Mouse (Mus musculus): ENCODE results near the gene Ppp1r21. TPM values are rescaled to one million over a fixed set of nuclear protein-coding genes. Genes with fewer than 3 reads are reported as not detected.

The Ppp1r21 gene
- polyA plus RNA-seq, 1 experiment: 26.5 TPM

DNA sequence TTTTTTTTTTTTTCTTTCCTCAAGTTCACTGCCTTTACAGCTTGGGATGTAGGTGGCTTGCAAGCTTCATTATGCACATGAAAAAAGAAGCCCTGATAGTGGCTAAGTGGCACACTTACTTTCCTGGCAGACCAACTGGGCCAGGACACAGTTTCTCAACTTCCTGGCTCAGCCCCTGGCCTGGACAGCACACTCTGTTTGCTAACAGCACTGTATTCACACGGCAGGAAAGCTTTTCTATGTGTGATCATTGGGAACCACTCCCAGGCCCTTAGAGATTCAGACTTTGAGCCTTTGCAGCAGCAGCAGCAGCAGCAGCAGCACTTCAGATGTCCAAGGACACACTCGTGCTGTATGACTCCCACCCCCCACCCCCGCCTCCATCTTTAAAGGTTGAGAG, 84.3 kb downstream of the Ppp1r21 start:
- Histone ChIP-seq H3K27ac (ENCODE audit: control insufficient read depth, insufficient read depth, low read depth, low read length, poor library complexity) (no peak overlapping the region), H3K4me3 (replicated peaks; ENCODE audit: control insufficient read depth, low read depth, low read length) (no peak overlapping the region), H3K4me1 (ENCODE audit: control insufficient read depth, insufficient read depth, low read length) (no peaks in the 10 kb centered on the region)
- TF ChIP-seq CTCF (IDR thresholded peaks at IDR 0.05; ENCODE audit: control insufficient read depth, insufficient read depth, low read length): no peak
- no peak for TF ChIP-seq POLR2A (IDR thresholded peaks at IDR 0.05; ENCODE audit: borderline replicate concordance, control insufficient read depth, low read depth, low read length)
- 62% methylated on average over 3 of the region's 3 CpGs for WGBS

DNA sequence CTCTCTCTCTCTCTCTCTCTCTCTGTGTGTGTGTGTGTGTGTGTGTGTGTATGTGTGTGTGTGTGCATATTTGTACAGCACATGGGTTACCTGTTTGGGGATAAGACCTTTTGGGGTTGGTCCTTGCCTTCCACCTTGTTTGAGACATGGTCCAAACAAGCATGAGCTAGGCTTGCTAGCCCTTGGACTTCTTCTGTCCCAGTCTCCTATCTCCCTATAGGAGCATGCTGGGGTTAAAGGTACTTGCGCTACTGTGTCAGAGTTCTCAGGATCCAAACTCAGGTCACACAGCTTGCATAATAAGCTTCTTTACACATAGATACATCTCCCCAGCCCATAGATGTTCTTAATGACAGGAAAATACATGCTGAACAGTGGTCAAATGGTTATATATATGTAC, 84.8 kb downstream of the Ppp1r21 start:
- Histone ChIP-seq H3K4me3 (replicated peaks; ENCODE audit: control insufficient read depth, low read depth, low read length) (no peak overlapping the region), H3K27ac (ENCODE audit: control insufficient read depth, insufficient read depth, low read depth, low read length, poor library complexity) (no peak overlapping the region), H3K4me1 (ENCODE audit: control insufficient read depth, insufficient read depth, low read length) (no peaks in the 10 kb centered on the region)
- no peak for TF ChIP-seq CTCF (IDR thresholded peaks at IDR 0.05; ENCODE audit: control insufficient read depth, insufficient read depth, low read length)
- no peak for TF ChIP-seq POLR2A (IDR thresholded peaks at IDR 0.05; ENCODE audit: borderline replicate concordance, control insufficient read depth, low read depth, low read length)
- 85% methylated on average over 1 of the region's 1 CpGs for WGBS

DNA sequence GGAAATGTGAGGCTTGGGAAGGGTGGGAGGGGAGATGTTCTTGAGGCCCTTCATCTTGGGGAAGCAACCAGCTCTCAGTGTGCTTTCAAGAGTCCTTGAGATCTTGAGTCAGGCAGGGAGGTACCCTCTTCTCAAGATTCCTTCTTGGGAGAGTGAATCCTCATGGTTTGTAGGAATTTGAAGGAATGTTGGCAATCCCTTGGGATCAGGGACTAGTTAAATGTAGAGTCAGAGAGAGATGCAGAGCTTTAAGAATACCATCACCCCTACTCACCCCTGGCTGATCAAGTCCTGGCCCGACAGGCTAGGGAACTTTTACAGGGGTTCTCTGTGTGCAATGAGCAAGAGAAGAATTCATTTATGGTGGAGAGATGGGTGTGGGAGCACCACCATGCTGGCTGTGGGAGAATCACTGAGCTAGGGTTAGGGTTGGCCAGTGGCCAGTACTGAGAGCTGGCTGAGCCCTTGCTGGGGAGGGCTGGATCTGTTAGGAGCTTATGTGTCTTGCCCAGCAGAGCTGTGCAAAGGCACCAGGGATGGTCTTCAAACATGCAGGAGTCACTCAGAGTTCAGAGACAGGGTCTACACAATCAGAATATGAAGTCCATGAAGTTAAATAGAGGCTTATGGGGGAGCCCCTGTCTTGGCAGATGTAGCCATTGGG, 85.7 kb downstream of the Ppp1r21 start:
- Histone ChIP-seq H3K4me3 (replicated peaks; ENCODE audit: control insufficient read depth, low read depth, low read length) (no peak overlapping the region), H3K4me1 (ENCODE audit: control insufficient read depth, insufficient read depth, low read length) (no peaks in the 10 kb centered on the region), H3K27ac (ENCODE audit: control insufficient read depth, insufficient read depth, low read depth, low read length, poor library complexity) (no peak overlapping the region)
- WGBS: 79% methylated on average over 1 of the region's 1 CpGs
- TF ChIP-seq CTCF (IDR thresholded peaks at IDR 0.05; ENCODE audit: control insufficient read depth, insufficient read depth, low read length): no peak
- no peak for TF ChIP-seq POLR2A (IDR thresholded peaks at IDR 0.05; ENCODE audit: borderline replicate concordance, control insufficient read depth, low read depth, low read length)

DNA sequence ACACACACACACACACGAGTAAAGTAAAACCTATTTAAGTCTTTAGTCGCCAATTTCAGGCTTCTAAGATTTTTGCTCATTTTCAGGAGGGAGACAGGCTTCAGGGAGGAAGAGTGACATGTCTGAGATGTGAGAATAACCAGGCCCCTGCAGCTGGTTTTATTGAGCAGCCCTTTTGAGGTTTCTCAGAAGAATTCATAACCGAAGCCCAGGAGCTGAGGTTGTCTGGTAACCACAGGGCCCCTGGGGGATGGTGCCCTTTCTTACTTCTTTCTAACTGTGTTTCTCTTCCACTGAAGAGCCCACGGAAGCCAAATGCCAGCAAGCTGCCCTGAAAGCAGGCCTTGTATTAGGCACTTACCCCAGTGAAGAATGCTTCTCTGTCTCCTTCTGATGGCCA, 91.0 kb downstream of the Ppp1r21 start:
- Histone ChIP-seq H3K4me1 (ENCODE audit: control insufficient read depth, insufficient read depth, low read length) (no peaks in the 10 kb centered on the region; the same call in 1 of the 2 replicates), H3K4me3 (replicated peaks; ENCODE audit: control insufficient read depth, low read depth, low read length) (no peak overlapping the region), H3K27ac (ENCODE audit: control insufficient read depth, insufficient read depth, low read depth, low read length, poor library complexity) (0 out of 2 replicates have a peak overlapping the region, but pooled peaks have one; percentile 26)
- WGBS: 65% methylated on average over 4 of the region's 4 CpGs
- TF ChIP-seq POLR2A (IDR thresholded peaks at IDR 0.05; ENCODE audit: borderline replicate concordance, control insufficient read depth, low read depth, low read length): no peak
- no peak for TF ChIP-seq CTCF (IDR thresholded peaks at IDR 0.05; ENCODE audit: control insufficient read depth, insufficient read depth, low read length)

DNA sequence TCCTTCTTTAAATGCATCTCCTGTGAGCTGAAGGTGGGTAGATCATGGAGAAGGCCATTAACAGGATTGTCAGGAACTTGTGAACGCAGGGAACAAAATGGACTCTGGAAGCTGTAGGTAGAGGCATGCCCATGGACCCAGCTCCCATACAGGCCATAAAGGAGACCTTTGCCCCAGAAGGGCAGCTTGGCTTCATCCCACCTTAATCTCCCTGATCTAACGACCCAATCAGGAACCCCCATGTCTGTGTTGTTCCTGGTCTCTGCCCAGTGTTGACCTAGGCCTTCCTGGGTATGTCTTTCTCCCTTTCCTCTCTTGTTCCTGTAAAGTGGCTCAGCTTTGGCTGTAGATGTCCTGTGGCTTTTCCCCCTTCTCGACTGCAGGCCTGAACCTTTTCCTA, 91.5 kb downstream of the Ppp1r21 start:
- TF ChIP-seq CTCF (IDR thresholded peaks at IDR 0.05; ENCODE audit: control insufficient read depth, insufficient read depth, low read length) (no peak), POLR2A (IDR thresholded peaks at IDR 0.05; ENCODE audit: borderline replicate concordance, control insufficient read depth, low read depth, low read length) (no peak)
- WGBS: 71% methylated on average over 3 of the region's 3 CpGs
- 0 out of 2 replicates have a peak overlapping the region, but pooled peaks have one; percentile 26 for H3K27ac ChIP-seq (ENCODE audit: control insufficient read depth, insufficient read depth, low read depth, low read length, poor library complexity)
- H3K4me3 ChIP-seq (replicated peaks; ENCODE audit: control insufficient read depth, low read depth, low read length): no peak overlapping the region
- no peaks in the 10 kb centered on the region; the same call in 1 of the 2 replicates for H3K4me1 ChIP-seq (ENCODE audit: control insufficient read depth, insufficient read depth, low read length)

DNA sequence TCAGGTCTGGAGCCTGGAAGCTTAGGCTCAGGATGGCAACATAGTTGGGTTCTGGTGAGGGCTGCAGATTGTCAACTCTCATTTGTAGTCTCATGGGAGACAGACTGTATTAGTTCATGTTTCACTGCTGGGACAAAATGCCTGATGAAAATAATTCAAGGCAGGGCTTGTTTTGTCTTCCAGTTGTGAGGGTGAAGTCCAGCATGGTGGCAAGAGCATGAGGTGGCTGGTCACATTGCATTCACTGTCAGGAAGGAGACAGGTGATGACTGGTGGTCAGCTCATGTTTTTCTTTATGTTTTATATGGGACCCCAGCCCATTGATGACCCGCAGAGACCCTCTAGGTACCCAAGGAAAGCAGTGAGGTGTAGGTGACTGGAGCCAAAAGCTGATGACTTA, 92.8 kb downstream of the Ppp1r21 start:
- H3K4me3 ChIP-seq (replicated peaks; ENCODE audit: control insufficient read depth, low read depth, low read length): no peak overlapping the region
- no peak for TF ChIP-seq POLR2A (IDR thresholded peaks at IDR 0.05; ENCODE audit: borderline replicate concordance, control insufficient read depth, low read depth, low read length)
- no peak for TF ChIP-seq CTCF (IDR thresholded peaks at IDR 0.05; ENCODE audit: control insufficient read depth, insufficient read depth, low read length)
- H3K4me1 ChIP-seq (ENCODE audit: control insufficient read depth, insufficient read depth, low read length): no peaks in the 10 kb centered on the region; the same call in 1 of the 2 replicates
- WGBS: 75% methylated on average over 1 of the region's 1 CpGs
- H3K27ac ChIP-seq (ENCODE audit: control insufficient read depth, insufficient read depth, low read depth, low read length, poor library complexity): no peak overlapping the region

DNA sequence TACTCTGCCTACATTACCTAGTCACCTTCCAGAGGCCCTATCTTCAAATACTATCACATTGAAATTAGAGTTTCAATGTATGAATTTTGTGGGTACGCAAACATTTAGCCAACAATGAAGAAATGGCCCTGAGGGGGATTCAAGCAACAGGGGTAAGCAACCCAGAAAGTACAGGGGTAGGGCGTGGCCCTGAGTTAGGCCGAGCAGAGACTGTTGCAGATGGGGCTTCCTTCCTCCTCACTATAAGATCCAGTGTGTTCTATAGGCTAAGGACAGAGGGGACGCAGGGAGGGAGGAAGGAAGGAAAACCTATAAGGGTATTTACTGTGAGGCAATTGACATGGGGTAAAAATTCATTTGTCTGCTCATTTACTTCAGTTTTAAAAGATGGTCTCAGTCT, 94.5 kb downstream of the Ppp1r21 start:
- Histone ChIP-seq H3K4me1 (ENCODE audit: control insufficient read depth, insufficient read depth, low read length) (no peaks in the 10 kb centered on the region; the same call in none of the 2 replicates), H3K27ac (ENCODE audit: control insufficient read depth, insufficient read depth, low read depth, low read length, poor library complexity) (no peak overlapping the region), H3K4me3 (replicated peaks; ENCODE audit: control insufficient read depth, low read depth, low read length) (no peak overlapping the region)
- TF ChIP-seq POLR2A (IDR thresholded peaks at IDR 0.05; ENCODE audit: borderline replicate concordance, control insufficient read depth, low read depth, low read length) (no peak), CTCF (IDR thresholded peaks at IDR 0.05; ENCODE audit: control insufficient read depth, insufficient read depth, low read length) (no peak)
- 72% methylated on average over 4 of the region's 4 CpGs for WGBS

DNA sequence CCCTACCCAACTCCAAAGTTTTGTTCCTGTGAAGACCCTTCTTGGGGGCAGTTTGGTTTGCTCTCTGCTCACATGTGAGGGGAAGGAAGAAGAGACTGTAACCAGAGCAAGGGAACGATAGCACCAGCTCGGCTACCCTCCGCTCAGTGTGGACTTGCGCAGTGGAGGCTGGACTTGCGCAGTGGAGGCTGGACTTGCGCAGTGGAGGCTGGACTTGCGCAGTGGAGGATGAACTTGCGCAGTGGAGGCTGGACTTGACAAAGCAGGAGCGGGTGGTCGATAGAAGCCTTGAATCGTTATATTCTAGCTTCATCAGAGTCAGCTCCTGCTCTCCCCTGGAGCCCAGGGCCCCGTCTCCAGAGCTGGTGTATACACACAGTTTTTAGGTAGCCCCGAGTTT, 95.4 kb downstream of the Ppp1r21 start:
- no peak overlapping the region for H3K4me3 ChIP-seq (replicated peaks; ENCODE audit: control insufficient read depth, low read depth, low read length)
- TF ChIP-seq CTCF (IDR thresholded peaks at IDR 0.05; ENCODE audit: control insufficient read depth, insufficient read depth, low read length): no peak
- TF ChIP-seq POLR2A (IDR thresholded peaks at IDR 0.05; ENCODE audit: borderline replicate concordance, control insufficient read depth, low read depth, low read length): no peak
- no peaks in the 10 kb centered on the region; the same call in none of the 2 replicates for H3K4me1 ChIP-seq (ENCODE audit: control insufficient read depth, insufficient read depth, low read length)
- 90% methylated on average over 13 of the region's 13 CpGs for WGBS
- H3K27ac ChIP-seq (ENCODE audit: control insufficient read depth, insufficient read depth, low read depth, low read length, poor library complexity): no peak overlapping the region

Measured in bone marrow, adult 2 months (tissue).